Mouse (Mus musculus): ENCODE measurements around the gene Arhgap21.

DNA sequence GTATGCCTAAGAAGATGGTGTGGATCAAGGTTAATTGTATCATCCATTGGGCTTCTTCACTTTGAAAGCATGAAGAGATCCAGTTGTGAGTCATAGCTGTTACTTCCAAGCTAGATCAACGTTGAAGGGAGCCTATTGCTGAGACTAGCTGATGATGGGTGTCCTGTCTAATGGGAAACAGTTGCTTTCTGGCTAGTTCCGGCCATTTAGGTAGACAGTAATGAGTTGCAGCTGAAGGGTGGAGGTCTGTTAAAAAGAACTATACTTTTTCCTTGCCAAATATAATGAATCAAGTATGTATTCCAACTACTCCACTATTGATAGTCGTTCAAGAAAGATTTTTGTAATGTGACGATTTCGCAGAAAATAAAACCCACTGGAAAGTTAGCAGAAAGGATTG is 32.5 kb upstream of the Arhgap21 start:
- TF ChIP-seq CTCF (IDR thresholded peaks at IDR 0.05) (no peak), EP300 (IDR thresholded peaks at IDR 0.05; ENCODE audit: insufficient read depth, low read depth, low read length) (no peak), POLR2A (IDR thresholded peaks at IDR 0.05; ENCODE audit: insufficient read depth, low read depth, low read length) (no peak)
